Mouse (Mus musculus) B cell, adult 62 days (primary cell): Measurements from ENCODE around the gene Aimp2. TPM values are rescaled to one million over a fixed set of nuclear protein-coding genes. Genes with fewer than 3 reads are reported as not detected.

ENCODE experiments used
- total RNA-seq: library from RNA; stranded (reverse); gene quantifications from 4 replicates; pipeline ENCODE4 v1.2.4, GENCODE M21; 2023

The Aimp2 gene
- 12.3 to 18.2 TPM (median 14.6 TPM) in 4 replicates for total RNA-seq

DNA sequence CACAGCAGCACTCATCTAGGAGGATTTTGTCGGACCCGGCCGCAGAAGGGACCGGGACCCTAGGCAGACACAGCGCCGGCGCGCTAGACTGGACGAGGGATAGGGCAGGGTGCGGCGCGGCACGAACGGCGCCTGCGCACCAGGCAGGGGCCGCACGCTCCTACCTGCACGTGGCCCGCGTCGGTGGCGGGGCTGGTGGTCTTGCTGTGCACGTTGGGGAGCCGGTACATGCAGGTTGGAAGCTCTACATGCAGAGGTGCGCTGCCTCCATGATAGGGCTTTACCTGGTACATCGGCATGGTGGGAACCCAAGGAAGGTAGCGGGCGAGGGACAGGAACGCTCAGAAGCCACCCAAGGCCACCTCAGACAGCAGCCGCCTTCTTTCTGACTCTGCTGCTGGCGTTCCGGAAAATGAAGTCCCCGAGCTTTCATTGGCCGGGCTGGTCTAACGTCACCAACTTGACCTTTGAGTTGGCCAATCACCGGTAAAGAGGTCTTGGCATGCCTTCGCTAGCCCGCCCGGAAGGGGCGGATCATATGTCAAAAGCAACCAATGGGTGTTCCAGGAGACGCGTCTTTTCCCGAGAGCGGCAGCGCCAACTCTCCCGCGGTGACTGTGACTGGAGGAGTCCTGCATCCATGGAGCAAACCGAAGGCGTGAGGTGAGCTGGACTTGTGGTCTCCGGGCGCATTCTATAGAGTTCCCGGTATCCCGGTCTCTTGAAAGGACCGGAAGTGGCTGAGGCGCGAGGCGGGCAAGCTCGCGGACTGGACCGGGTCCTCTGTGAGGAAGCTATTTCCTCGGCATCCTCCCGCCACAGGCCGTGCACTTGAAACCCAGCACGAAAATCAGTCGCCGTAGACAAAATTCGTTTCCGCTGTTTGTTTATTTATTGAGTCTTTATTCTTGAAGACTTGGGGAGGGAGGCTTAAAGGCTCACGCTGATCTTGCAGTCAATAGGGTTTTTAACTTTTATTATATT is at the start of gene Aimp2, which contains the start of gene Pms2:
Aimp2 (minus strand) TSS at position 431 of the 984 bp plus-strand sequence.
Pms2 (plus strand) TSS at position 548 of the 984 bp plus-strand sequence.

GRCm38 (mm10) chr5:143932831-143933230 is 23.2 kb upstream of the Aimp2 start, which contains the start of gene Rsph10b:
Gene Rsph10b, plus strand, starts transcription at chr5:143933035.

DNA sequence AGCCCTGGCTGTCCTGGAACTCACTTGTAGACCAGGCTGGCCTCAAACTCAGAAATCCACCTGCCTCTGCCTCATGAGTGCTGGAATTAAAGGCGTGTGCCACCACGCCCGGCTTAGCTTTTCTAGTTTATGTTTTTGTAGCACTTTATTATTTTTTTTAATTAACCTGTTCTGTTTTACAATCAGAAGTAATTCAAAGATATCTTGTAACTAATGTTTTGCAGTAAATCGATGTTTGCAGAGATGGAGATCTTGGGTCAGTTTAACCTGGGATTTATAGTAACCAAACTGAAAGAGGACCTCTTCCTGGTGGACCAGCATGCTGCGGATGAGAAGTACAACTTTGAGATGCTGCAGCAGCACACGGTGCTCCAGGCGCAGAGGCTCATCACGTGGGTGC is 18.2 kb upstream of the Aimp2 start, which contains the start of gene Gm42421:
Gm42421 (plus strand) TSS at position 301 of the 400 bp plus-strand sequence.

DNA sequence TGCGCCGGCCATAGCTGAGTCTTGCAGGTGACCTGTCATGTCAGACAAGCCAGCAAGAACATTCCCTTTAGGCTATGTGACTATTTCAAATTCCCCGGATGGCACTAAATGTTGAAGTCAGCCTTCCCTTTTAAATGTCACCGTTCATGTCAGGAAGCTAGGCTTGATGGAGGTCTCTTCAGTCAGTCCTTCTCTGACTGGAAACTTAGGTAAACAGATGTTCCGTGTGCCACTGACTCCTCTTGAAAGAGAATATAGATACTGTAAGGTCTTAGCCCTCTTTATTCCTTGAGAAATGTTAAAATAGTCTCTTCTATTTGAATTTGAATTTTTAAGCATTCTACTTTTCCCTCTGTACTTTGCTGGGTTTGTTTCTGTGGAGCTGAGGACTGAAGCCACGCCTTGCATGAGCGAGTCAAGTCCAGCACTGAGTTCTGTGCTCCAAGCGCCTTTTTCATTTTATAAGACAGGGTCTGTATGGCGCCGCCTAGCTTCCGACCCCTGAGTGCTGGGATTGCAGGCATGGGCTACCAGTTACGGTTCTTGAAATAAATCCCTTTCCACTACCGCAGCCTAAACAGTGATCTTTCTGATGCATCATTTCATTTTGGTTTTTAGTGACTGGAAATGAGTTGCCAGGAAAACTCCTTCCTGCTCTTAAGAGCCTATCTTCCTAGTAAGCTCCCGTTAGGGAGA is 11.9 kb downstream of the Aimp2 start, which contains the start of gene Ankrd61:
Ankrd61 (minus strand) TSS at position 51 of the 696 bp plus-strand sequence.

Other genes with a start within 250 kb of the Aimp2 start
- gene Usp42, start 177.6 kb downstream of the Aimp2 start, total RNA-seq: 33.6 to 36.2 TPM (median 34.8 TPM) in 4 replicates
- 45.2 to 49.5 TPM (median 47.6 TPM) in 4 replicates for gene Eif2ak1, start 92.1 kb downstream of the Aimp2 start, total RNA-seq
- gene Ankrd61, start 12.2 kb downstream of the Aimp2 start, total RNA-seq: 0.39 TPM in 1 of 4 replicates, not detected in the others
- gene Pms2, start 117 bp upstream of the Aimp2 start, total RNA-seq: 22.7 to 28.7 TPM (median 25.5 TPM) in 4 replicates
- gene Gm42421, start 18.3 kb upstream of the Aimp2 start, total RNA-seq: 1.1 to 3.9 TPM (median 1.9 TPM) in 4 replicates
- gene Rsph10b, start 23.2 kb upstream of the Aimp2 start, total RNA-seq: 0.39 to 2.1 TPM (median 1.1 TPM) in 4 replicates
- 93.6 to 109 TPM (median 103 TPM) in 4 replicates for gene Ccz1, start 105.0 kb upstream of the Aimp2 start, total RNA-seq
- not detected in 4 replicates for gene Ocm, start 116.8 kb upstream of the Aimp2 start, total RNA-seq
- 54.3 to 57.5 TPM (median 56.3 TPM) in 4 replicates for gene Lmtk2, start 190.6 kb upstream of the Aimp2 start, total RNA-seq